Comparison of ENCODE assay signal across 21 mouse cellular contexts in the genomic region with DNA sequence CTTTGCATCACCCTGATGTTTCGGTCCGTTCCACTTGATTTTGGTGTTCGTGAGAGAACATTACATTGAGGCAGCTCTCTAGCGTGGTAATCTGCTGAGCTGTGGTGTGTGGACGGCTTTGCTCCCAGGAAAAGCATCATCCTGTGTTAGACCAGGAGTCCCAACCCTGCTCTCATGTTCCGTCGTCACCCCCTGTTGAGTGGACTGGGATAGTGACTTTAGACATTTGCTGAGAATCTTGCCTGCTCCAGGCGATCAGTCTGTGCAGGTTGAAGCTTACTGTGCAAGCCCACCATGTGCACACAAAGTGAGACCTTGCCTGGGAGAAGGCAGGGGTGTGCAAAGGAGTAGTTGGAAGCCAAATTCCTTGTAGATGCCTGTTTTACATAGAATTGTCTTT.
DNase-seq lines count a peak whose midpoint lies in the region; ATAC-seq and TF ChIP-seq lines count a peak whose summit lies in the region.
"Had no signal": no experiment of that assay in that cellular context is flagged by ENCODE, and none has a peak within 500 bp of the region (broad histone marks: within the 10 kb centered on the region; RNA-seq: fewer than 3 reads in every experiment).

No protein-coding gene starts in this region.

- H3K9me3 ChIP-seq in forebrain, embryonic 11.5 days (ENCODE audit: control insufficient read depth, low read length) = no peaks in the 10 kb centered on the region
- H3K9me3 ChIP-seq in forebrain, embryonic 12.5 days = no peaks in the 10 kb centered on the region
- H3K9me3 ChIP-seq in heart, embryonic 14.5 days (ENCODE audit: control insufficient read depth, low read length) = no peaks in the 10 kb centered on the region
- H3K9me3 ChIP-seq: forebrain, embryonic 15.5 days; limb, embryonic 15.5 days; liver, embryonic 15.5 days; midbrain, embryonic 15.5 days had no signal

- H3K36me3 ChIP-seq in forebrain, embryonic 11.5 days (ENCODE audit: control insufficient read depth, insufficient read depth, low read length) = no peaks in the 10 kb centered on the region
- no peaks in the 10 kb centered on the region for H3K36me3 ChIP-seq in forebrain, embryonic 12.5 days (replicated peaks)
- no peaks in the 10 kb centered on the region for H3K36me3 ChIP-seq in heart, embryonic 14.5 days (ENCODE audit: control insufficient read depth, insufficient read depth, low read length)
- H3K36me3 ChIP-seq in macrophage (ENCODE audit: inconsistent target) = no peaks in the 10 kb centered on the region
- H3K36me3 ChIP-seq: forebrain, embryonic 15.5 days; limb, embryonic 15.5 days; liver, embryonic 15.5 days; midbrain, embryonic 15.5 days had no signal

- peaks cover 6% of the 10 kb centered on the region; the same call in 1 of the 2 replicates for H3K4me1 ChIP-seq in forebrain, embryonic 11.5 days (replicated peaks; ENCODE audit: control insufficient read depth, insufficient read depth, low read length)
- peaks cover 18% of the 10 kb centered on the region for H3K4me1 ChIP-seq in forebrain, embryonic 12.5 days
- H3K4me1 ChIP-seq in heart, embryonic 14.5 days (ENCODE audit: control insufficient read depth in 2 of 2, insufficient read depth in 2 of 2, low read length in 2 of 2) = peaks cover 40 to 75% of the 10 kb centered on the region in 2 experiments
- H3K4me1 ChIP-seq: forebrain, embryonic 15.5 days; midbrain, embryonic 15.5 days had no signal

- no peak overlapping the region for H3K4me3 ChIP-seq in forebrain, embryonic 11.5 days (ENCODE audit: low read depth, low read length)
- no peak overlapping the region for H3K4me3 ChIP-seq in forebrain, embryonic 12.5 days (replicated peaks)
- H3K4me3 ChIP-seq in heart, embryonic 14.5 days (ENCODE audit: control insufficient read depth in 1 of 2, insufficient read depth in 1 of 2, low read depth in 1 of 2, low read length in 2 of 2) = no peak overlapping the region
- no peak overlapping the region for H3K4me3 ChIP-seq in layer of hippocampus, adult 2 months
- no peak overlapping the region for H3K4me3 ChIP-seq in macrophage (ENCODE audit: inconsistent target)
- H3K4me3 ChIP-seq: erythroblast, embryonic 14.5 days; forebrain, embryonic 15.5 days; limb, embryonic 15.5 days; liver, embryonic 15.5 days; midbrain, embryonic 15.5 days had no signal

- H3K27ac ChIP-seq in forebrain, embryonic 11.5 days (ENCODE audit: low read depth, low read length) = no peak overlapping the region
- H3K27ac ChIP-seq in forebrain, embryonic 12.5 days = no peak overlapping the region
- peak overlapping the region; percentile 9 to 44; a peak in 2 of 4 replicates for H3K27ac ChIP-seq in heart, embryonic 14.5 days (replicated peaks in 1 of 2; ENCODE audit: control insufficient read depth in 1 of 2, insufficient read depth in 1 of 2, low read depth in 2 of 2, low read length in 2 of 2)
- H3K27ac ChIP-seq in layer of hippocampus, adult 2 months = peak overlapping the region; percentile 0; the same call in 1 of the 2 replicates
- H3K27ac ChIP-seq in macrophage = peak overlapping the region; percentile 83
- H3K27ac ChIP-seq: forebrain, embryonic 15.5 days; hindbrain, embryonic 14.5 days; limb, embryonic 15.5 days; midbrain, embryonic 15.5 days; stomach, postnatal 0 days had no signal

- H3K9ac ChIP-seq in forebrain, embryonic 11.5 days (ENCODE audit: low read length) = no peak overlapping the region
- no peak overlapping the region for H3K9ac ChIP-seq in forebrain, embryonic 12.5 days
- H3K9ac ChIP-seq in heart, embryonic 14.5 days (ENCODE audit: low read length) = no peak overlapping the region
- H3K9ac ChIP-seq: forebrain, embryonic 15.5 days; hindbrain, embryonic 14.5 days; limb, embryonic 15.5 days; liver, embryonic 15.5 days; midbrain, embryonic 15.5 days had no signal

- peaks cover 92% of the 10 kb centered on the region for H3K79me2 ChIP-seq in macrophage (ENCODE audit: inconsistent target)

- DNase-seq in forebrain, embryonic 11.5 days (ENCODE audit: low spot score) = peak; percentile 30
- no peak for DNase-seq in heart, postnatal 25 days (ENCODE audit: low spot score)
- DNase-seq in layer of hippocampus, adult 2 months (ENCODE audit: low spot score in 2 of 2) = no peak
- no peak for DNase-seq in layer of hippocampus, adult 11-12 months (ENCODE audit: low spot score)
- no peak for DNase-seq in neural tube, embryonic 10.5 days (ENCODE audit: extremely low spot score, low spot score)
- DNase-seq: adrenal gland, postnatal 25 days; cerebellum, adult 9-10 months; lung, postnatal 14 days; right cerebral cortex, postnatal 25 days had no signal

- intact Hi-C loops in heart, postnatal 25 days (cut with DNase I) = no loop called here

- WGBS in forebrain, embryonic 11.5 days = 90% methylated on average over 8 of the region's 8 CpGs
- WGBS in forebrain, embryonic 12.5 days = 88% methylated on average over 8 of the region's 8 CpGs
- 74% methylated on average over 8 of the region's 8 CpGs for WGBS in heart, embryonic 14.5 days
- WGBS in macrophage (ENCODE audit: missing documents) = 93% methylated on average over 8 of the region's 8 CpGs

- H3K27me3 ChIP-seq in forebrain, embryonic 11.5 days (ENCODE audit: control insufficient read depth, insufficient read depth, low read length) = no peaks in the 10 kb centered on the region
- no peaks in the 10 kb centered on the region for H3K27me3 ChIP-seq in forebrain, embryonic 12.5 days
- no peaks in the 10 kb centered on the region for H3K27me3 ChIP-seq in heart, embryonic 14.5 days (ENCODE audit: control insufficient read depth, insufficient read depth, low read length)
- H3K27me3 ChIP-seq: forebrain, embryonic 15.5 days; limb, embryonic 15.5 days; liver, embryonic 15.5 days; midbrain, embryonic 15.5 days had no signal

- H3K4me2 ChIP-seq in forebrain, embryonic 11.5 days (ENCODE audit: low read depth, low read length, severe bottlenecking) = no peak overlapping the region
- H3K4me2 ChIP-seq in forebrain, embryonic 12.5 days = no peak overlapping the region
- H3K4me2 ChIP-seq in heart, embryonic 14.5 days (ENCODE audit: low read length) = no peak overlapping the region
- H3K4me2 ChIP-seq: forebrain, embryonic 15.5 days; hindbrain, embryonic 14.5 days; limb, embryonic 15.5 days; liver, embryonic 15.5 days; midbrain, embryonic 15.5 days had no signal

- ATAC-seq in forebrain, embryonic 11.5 days (replicated peaks; ENCODE audit: low FRiP score) = no peak
- ATAC-seq in forebrain, embryonic 12.5 days (ENCODE audit: low FRiP score) = no peak
- no peak for ATAC-seq in heart, embryonic 14.5 days (ENCODE audit: insufficient number of reproducible peaks, insufficient read depth, low FRiP score, low read depth)
- ATAC-seq: activated CD4-positive, CD25-positive, alpha-beta regulatory T cell, adult 4 months; CD4-positive, CD25-positive, alpha-beta regulatory T cell, adult 4 months; forebrain, embryonic 15.5 days; midbrain, embryonic 15.5 days had no signal

- TF ChIP-seq CTCF in layer of hippocampus, adult 2 months (conservative IDR thresholded peaks at IDR 0.05) = no peak

Comparison
In these comparisons a context has a peak if more than half of its experiments do, and no peak if none do; other contexts are left out.
1. H3K27ac ChIP-seq: peak in heart, embryonic 14.5 days (2 of 2), layer of hippocampus, adult 2 months (single experiment) and macrophage (single experiment); none in forebrain, embryonic 11.5 days (single experiment) and forebrain, embryonic 12.5 days (single experiment).